Mouse (Mus musculus) olfactory bulb, adult 2 months (tissue): ENCODE measurements around the gene Metrn.

Source experiments
- CTCF ChIP-seq: fragments of 200-500 bp; IDR thresholded peaks from 2 replicates; pipeline ENCODE4 v1.5.1; 2012; ENCODE audit warnings: low read depth, mild to moderate bottlenecking, low read length, moderate library complexity; ENCODE audit not compliant: insufficient read depth
- POLR2A ChIP-seq: fragments of 200-500 bp; IDR thresholded peaks from 2 replicates; pipeline ENCODE4 v1.6.1; 2012; ENCODE audit warnings: mild to moderate bottlenecking, low read depth, low read length, moderate library complexity; ENCODE audit not compliant: insufficient read depth

DNA sequence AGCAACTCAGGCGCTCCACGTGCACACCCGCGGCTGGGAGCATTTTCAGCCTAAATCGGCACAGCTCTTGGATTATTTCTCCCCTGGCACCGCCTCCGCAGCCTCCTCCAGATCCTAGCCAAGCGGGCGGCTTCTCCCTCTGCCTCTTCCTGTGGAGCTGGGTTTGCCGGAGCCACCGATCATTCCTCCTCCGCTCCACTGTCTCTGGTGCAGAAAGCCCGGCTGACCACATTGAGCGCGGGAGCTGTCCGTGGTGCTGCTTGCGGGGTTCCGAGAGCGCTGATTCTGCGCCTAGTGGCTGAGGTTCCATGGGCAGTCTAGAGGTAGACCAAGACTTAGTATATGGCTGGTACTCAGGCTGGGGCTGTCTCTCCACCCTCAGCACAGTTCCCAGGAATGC is 16.5 kb upstream of the Metrn start:
- TF ChIP-seq CTCF (peak; percentile 32; the same call in 1 of the 2 replicates), POLR2A (0 out of 2 replicates have a peak, but pooled peaks have one; percentile 20)
